Mouse (Mus musculus): ENCODE data around the gene Cdh18. TPM values are rescaled to one million over a fixed set of nuclear protein-coding genes. Genes with fewer than 3 reads are reported as not detected.

Gene Cdh18
- polyA plus RNA-seq, 1 experiment, result 13.0 TPM

DNA sequence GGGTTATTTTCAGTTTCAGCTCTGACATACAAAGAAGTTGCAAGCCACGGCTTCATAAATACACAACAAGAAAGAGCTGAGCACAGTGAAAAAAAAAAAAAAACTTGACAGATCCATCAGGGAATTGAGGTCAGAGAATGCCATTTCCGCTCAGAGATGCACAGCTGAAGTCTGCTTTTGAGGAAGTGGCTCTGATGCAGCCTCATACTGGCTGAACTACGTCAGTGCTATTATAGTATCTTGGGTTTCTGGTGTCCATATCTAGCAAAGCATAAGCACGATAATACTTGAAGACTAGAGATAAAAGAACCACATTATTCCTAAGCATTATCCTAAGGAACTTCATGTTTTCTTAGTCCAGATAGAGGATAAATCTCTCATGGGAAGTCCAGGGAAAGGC lies 349.4 kb downstream of the Cdh18 start:
- H3K4me1 ChIP-seq (ENCODE audit: control insufficient read depth, insufficient read depth, low read length), result peaks cover 1% of the 10 kb centered on the region; the same call in 1 of the 2 replicates
- no peak overlapping the region for H3K27ac ChIP-seq (ENCODE audit: insufficient read depth, low read length)
- 0 out of 2 replicates have a peak overlapping the region, but pooled peaks have one; percentile 12 for H3K4me3 ChIP-seq (ENCODE audit: insufficient read depth, low read length)
- no peak for TF ChIP-seq POLR2A (IDR thresholded peaks at IDR 0.05; ENCODE audit: extremely low read depth, insufficient read depth, low read length)
- TF ChIP-seq CTCF (IDR thresholded peaks at IDR 0.05; ENCODE audit: extremely low read depth, insufficient read depth, low read length), result no peak

GRCm38 (mm10) chr15:22914444-22914843 lies 365.6 kb downstream of the Cdh18 start:
- Histone ChIP-seq H3K27ac (ENCODE audit: insufficient read depth, low read length) (no peak overlapping the region), H3K4me1 (ENCODE audit: control insufficient read depth, insufficient read depth, low read length) (no peaks in the 10 kb centered on the region)
- TF ChIP-seq POLR2A (IDR thresholded peaks at IDR 0.05; ENCODE audit: extremely low read depth, insufficient read depth, low read length) (no peak), CTCF (IDR thresholded peaks at IDR 0.05; ENCODE audit: extremely low read depth, insufficient read depth, low read length) (no peak)

DNA sequence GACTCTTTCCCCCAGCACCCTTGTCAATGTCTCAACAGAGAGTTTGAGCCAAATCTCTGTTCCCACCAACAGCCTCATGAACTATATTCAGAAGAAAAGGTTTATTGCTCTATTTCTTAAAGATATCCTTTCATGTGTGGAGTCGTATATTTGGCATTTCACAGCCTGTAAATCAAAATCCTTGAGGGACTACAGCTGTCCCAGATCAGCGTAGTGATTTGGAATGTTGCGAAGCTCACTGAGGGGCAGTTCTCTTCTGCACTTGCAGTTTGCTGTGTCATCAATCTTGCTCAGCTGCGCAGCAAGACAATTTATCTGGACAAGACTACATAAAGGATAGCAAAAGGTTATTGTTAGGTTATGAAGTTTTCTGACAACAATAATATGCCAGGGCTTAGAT lies 385.5 kb downstream of the Cdh18 start:
- TF ChIP-seq POLR2A (IDR thresholded peaks at IDR 0.05; ENCODE audit: extremely low read depth, insufficient read depth, low read length) (no peak), CTCF (IDR thresholded peaks at IDR 0.05; ENCODE audit: extremely low read depth, insufficient read depth, low read length) (no peak)
- Histone ChIP-seq H3K4me1 (ENCODE audit: control insufficient read depth, insufficient read depth, low read length) (no peaks in the 10 kb centered on the region), H3K4me3 (ENCODE audit: insufficient read depth, low read length) (no peak overlapping the region), H3K27ac (ENCODE audit: insufficient read depth, low read length) (no peak overlapping the region)

More at GRCm38 (mm10) chr15:22914444-22914843, 365.6 kb downstream of the Cdh18 start:
- no peak overlapping the region for H3K4me3 ChIP-seq (ENCODE audit: insufficient read depth, low read length)

- no peak overlapping the region for H3K4me3 ChIP-seq (ENCODE audit: insufficient read depth, low read length)
- H3K27ac ChIP-seq (ENCODE audit: insufficient read depth, low read length), result no peak overlapping the region
- H3K4me1 ChIP-seq (ENCODE audit: control insufficient read depth, insufficient read depth, low read length), result no peaks in the 10 kb centered on the region
- TF ChIP-seq POLR2A (IDR thresholded peaks at IDR 0.05; ENCODE audit: extremely low read depth, insufficient read depth, low read length) (no peak), CTCF (IDR thresholded peaks at IDR 0.05; ENCODE audit: extremely low read depth, insufficient read depth, low read length) (no peak)
Measured at GRCm38 (mm10) chr15:22947234-22947633, 398.4 kb downstream of the Cdh18 start.

GRCm38 (mm10) chr15:22969424-22969823 lies 420.6 kb downstream of the Cdh18 start:
- Histone ChIP-seq H3K4me3 (ENCODE audit: insufficient read depth, low read length) (no peak overlapping the region; the same call in 1 of the 2 replicates), H3K4me1 (ENCODE audit: control insufficient read depth, insufficient read depth, low read length) (no peaks in the 10 kb centered on the region; the same call in 1 of the 2 replicates), H3K27ac (ENCODE audit: insufficient read depth, low read length) (no peak overlapping the region)
- TF ChIP-seq CTCF (IDR thresholded peaks at IDR 0.05; ENCODE audit: extremely low read depth, insufficient read depth, low read length) (no peak), POLR2A (IDR thresholded peaks at IDR 0.05; ENCODE audit: extremely low read depth, insufficient read depth, low read length) (no peak)

- Histone ChIP-seq H3K27ac (ENCODE audit: insufficient read depth, low read length) (no peak overlapping the region), H3K4me3 (ENCODE audit: insufficient read depth, low read length) (no peak overlapping the region), H3K4me1 (ENCODE audit: control insufficient read depth, insufficient read depth, low read length) (no peaks in the 10 kb centered on the region)
- TF ChIP-seq CTCF (IDR thresholded peaks at IDR 0.05; ENCODE audit: extremely low read depth, insufficient read depth, low read length), result no peak
- TF ChIP-seq POLR2A (IDR thresholded peaks at IDR 0.05; ENCODE audit: extremely low read depth, insufficient read depth, low read length), result no peak
Measured at GRCm38 (mm10) chr15:22980136-22980535, 431.3 kb downstream of the Cdh18 start.

DNA sequence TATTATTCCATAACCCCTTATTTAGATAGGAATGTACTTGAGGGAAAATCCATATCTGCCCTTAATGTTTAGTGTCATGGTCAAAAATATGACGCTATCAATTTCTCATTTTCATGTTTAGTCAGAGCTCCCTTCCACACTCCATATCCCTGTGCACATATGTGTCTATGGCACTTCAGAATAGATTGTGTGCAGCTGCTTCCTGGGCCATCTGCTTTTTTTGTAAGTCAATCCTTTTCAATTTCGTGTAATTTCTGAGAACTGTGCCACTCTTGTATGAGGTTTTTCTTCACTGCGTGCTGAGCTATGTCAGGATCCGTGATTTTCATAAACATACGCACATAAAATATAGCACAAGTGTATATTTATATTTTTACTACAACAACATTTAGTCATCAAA lies 435.8 kb downstream of the Cdh18 start:
- H3K4me3 ChIP-seq (ENCODE audit: insufficient read depth, low read length), result no peak overlapping the region
- H3K27ac ChIP-seq (ENCODE audit: insufficient read depth, low read length), result no peak overlapping the region
- no peaks in the 10 kb centered on the region for H3K4me1 ChIP-seq (ENCODE audit: control insufficient read depth, insufficient read depth, low read length)
- TF ChIP-seq CTCF (IDR thresholded peaks at IDR 0.05; ENCODE audit: extremely low read depth, insufficient read depth, low read length) (no peak), POLR2A (IDR thresholded peaks at IDR 0.05; ENCODE audit: extremely low read depth, insufficient read depth, low read length) (no peak)

DNA sequence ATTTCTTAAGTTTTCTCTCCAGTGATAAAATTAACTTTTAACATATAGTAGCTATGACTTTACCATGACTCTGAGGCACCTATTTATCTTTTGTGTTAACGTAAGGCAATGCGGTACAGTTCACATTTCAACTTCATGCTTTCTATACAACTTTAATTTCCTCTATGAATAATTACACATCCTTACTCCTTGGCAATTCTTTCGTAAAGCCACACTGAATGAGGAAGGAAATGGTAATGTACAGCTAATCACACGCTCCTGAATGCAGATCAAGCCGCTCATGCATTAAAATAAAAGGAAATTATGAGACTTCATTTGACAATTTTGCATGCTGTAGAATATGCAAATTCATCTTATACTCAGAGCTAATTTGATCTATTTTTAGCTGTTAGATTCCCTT lies 467.9 kb downstream of the Cdh18 start:
- H3K27ac ChIP-seq (ENCODE audit: insufficient read depth, low read length), result no peak overlapping the region
- H3K4me3 ChIP-seq (ENCODE audit: insufficient read depth, low read length), result no peak overlapping the region
- H3K4me1 ChIP-seq (ENCODE audit: control insufficient read depth, insufficient read depth, low read length), result no peaks in the 10 kb centered on the region
- TF ChIP-seq POLR2A (IDR thresholded peaks at IDR 0.05; ENCODE audit: extremely low read depth, insufficient read depth, low read length) (no peak), CTCF (IDR thresholded peaks at IDR 0.05; ENCODE audit: extremely low read depth, insufficient read depth, low read length) (no peak)

- Histone ChIP-seq H3K4me1 (ENCODE audit: control insufficient read depth, insufficient read depth, low read length) (no peaks in the 10 kb centered on the region), H3K4me3 (ENCODE audit: insufficient read depth, low read length) (no peak overlapping the region), H3K27ac (ENCODE audit: insufficient read depth, low read length) (no peak overlapping the region)
- TF ChIP-seq CTCF (IDR thresholded peaks at IDR 0.05; ENCODE audit: extremely low read depth, insufficient read depth, low read length) (no peak), POLR2A (IDR thresholded peaks at IDR 0.05; ENCODE audit: extremely low read depth, insufficient read depth, low read length) (no peak)
Measured at GRCm38 (mm10) chr15:23021151-23021550, 472.3 kb downstream of the Cdh18 start.

DNA sequence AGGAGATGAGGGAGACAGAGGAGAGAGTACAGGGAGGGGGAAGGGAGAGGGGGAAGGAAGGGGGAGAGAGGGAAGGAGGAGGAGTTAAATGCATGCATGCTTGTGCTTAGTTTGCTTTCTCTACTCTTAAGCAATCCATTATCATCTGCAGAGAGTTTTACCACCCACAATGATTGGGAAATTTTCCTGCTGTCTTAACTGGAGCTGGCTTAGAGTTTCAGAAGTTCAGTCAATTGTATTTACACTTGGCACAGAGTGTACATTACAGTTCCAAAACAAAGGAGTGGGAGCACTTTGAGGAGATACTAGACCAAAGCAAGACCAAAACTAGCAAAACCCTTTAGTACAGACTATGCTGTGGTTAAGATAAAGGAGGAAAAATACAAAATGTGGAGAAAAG lies 473.8 kb downstream of the Cdh18 start:
- Histone ChIP-seq H3K4me1 (ENCODE audit: control insufficient read depth, insufficient read depth, low read length) (no peaks in the 10 kb centered on the region), H3K4me3 (ENCODE audit: insufficient read depth, low read length) (no peak overlapping the region), H3K27ac (ENCODE audit: insufficient read depth, low read length) (no peak overlapping the region)
- TF ChIP-seq CTCF (IDR thresholded peaks at IDR 0.05; ENCODE audit: extremely low read depth, insufficient read depth, low read length) (no peak), POLR2A (IDR thresholded peaks at IDR 0.05; ENCODE audit: extremely low read depth, insufficient read depth, low read length) (no peak)

Measured in cortical plate, adult 2 months (tissue).